Mouse (Mus musculus) naive thymus-derived CD4-positive, alpha-beta T cell, adult 2 months (primary cell): ENCODE data around the gene Zfp827.

ENCODE experiments used
- DNase-seq: peaks from one replicate; pipeline ENCODE4 v3.0.0-alpha.2; 2011; ENCODE audit warnings: low read depth

The Zfp827 gene

GRCm38 (mm10) chr8:79224363-79224762 lies 196.1 kb downstream of the Zfp827 start:
- no peak for DNase-seq

GRCm38 (mm10) chr8:79225586-79225985 lies 197.3 kb downstream of the Zfp827 start:
- DNase-seq, result peak; percentile 5

GRCm38 (mm10) chr8:79226046-79226445 lies 197.8 kb downstream of the Zfp827 start:
- DNase-seq, result no peak

GRCm38 (mm10) chr8:79227194-79227593 lies 199.0 kb downstream of the Zfp827 start:
- no peak for DNase-seq

GRCm38 (mm10) chr8:79227916-79228315 lies 199.7 kb downstream of the Zfp827 start:
- no peak for DNase-seq

- no peak for DNase-seq
These were observed 201.1 kb downstream of the Zfp827 start for GRCm38 (mm10) chr8:79229266-79229888.

GRCm38 (mm10) chr8:79239320-79239719 lies 211.1 kb downstream of the Zfp827 start:
- no peak for DNase-seq

- DNase-seq, result no peak
These were observed 211.8 kb downstream of the Zfp827 start for GRCm38 (mm10) chr8:79239996-79240395.
